Mouse (Mus musculus) heart, embryonic 15.5 days (tissue): ENCODE results near the gene Tmco4. TPM values are rescaled to one million over a fixed set of nuclear protein-coding genes. Genes with fewer than 3 reads are reported as not detected.
"Not testable (repeated sequence)": the region's sequence is repeated elsewhere in the genome, so short reads cannot be mapped to it uniquely, and the experiment has no call there.

Source experiments
- ATAC-seq: fragments of 200-750 bp; cut with Nextera tagmentation; replicated peaks from 2 replicates; pipeline ENCODE4 v1.8.0; 2017; ENCODE audit warnings: low read depth, moderate TSS enrichment; ENCODE audit not compliant: insufficient number of reproducible peaks, insufficient read depth, low FRiP score
- H3K27ac ChIP-seq: fragments of 300-500 bp; sonication (generic); 2 replicates; pipeline ENCODE4 v1.5.1; 2015; ENCODE audit warnings: mild to moderate bottlenecking, inconsistent platforms
- H3K27me3 ChIP-seq: fragments of 300-500 bp; sonication (generic); 2 replicates; pipeline ENCODE4 v1.6.1; 2015; ENCODE audit warnings: inconsistent platforms
- H3K36me3 ChIP-seq: fragments of 300-500 bp; sonication (generic); 2 replicates; pipeline ENCODE4 v1.6.1; 2015; ENCODE audit warnings: mild to moderate bottlenecking, inconsistent platforms
- H3K4me1 ChIP-seq: fragments of 300-500 bp; sonication (generic); replicated peaks from 2 replicates; pipeline ENCODE4 v1.6.1; 2015; ENCODE audit warnings: inconsistent platforms
- H3K4me2 ChIP-seq: fragments of 300-500 bp; sonication (generic); 2 replicates; pipeline ENCODE4 v1.6.1; 2015; ENCODE audit warnings: inconsistent platforms, mild to moderate bottlenecking, moderate library complexity
- H3K4me3 ChIP-seq: fragments of 300-500 bp; sonication (generic); 2 replicates; pipeline ENCODE4 v1.5.1; 2015; ENCODE audit warnings: mild to moderate bottlenecking, inconsistent platforms
- H3K9ac ChIP-seq: fragments of 300-500 bp; sonication (generic); 2 replicates; pipeline ENCODE4 v1.6.1; 2015; ENCODE audit warnings: mild to moderate bottlenecking, inconsistent platforms
- H3K9me3 ChIP-seq: fragments of 300-500 bp; sonication (generic); replicated peaks from 2 replicates; pipeline ENCODE4 v1.6.1; 2016; ENCODE audit warnings: inconsistent platforms
- WGBS: fragments of 180-500 bp; shearing (Covaris S2); methylation state at CpG from one replicate; pipeline ENCODE4 v1.1.7; 2015; ENCODE audit warnings: mixed read lengths; 5-methylcytosine and 5-hydroxymethylcytosine counted together
- polyA plus RNA-seq: library from polyadenylated mRNA; unstranded; fragments of >200 nt; fragmentation: Nextera tagmentation; extraction: Ambion mirVana; gene quantifications from 2 replicates; pipeline ENCODE4 v1.2.1, GENCODE M21; 2015

Gene Tmco4
- polyA plus RNA-seq, 1 experiment from 2014 or later, result 6.9 TPM

- peak overlapping the region; percentile 60 for H3K4me3 ChIP-seq
- no peaks in the 10 kb centered on the region for H3K27me3 ChIP-seq
- ATAC-seq, result 0 out of 2 replicates have a peak, but pooled peaks have one; percentile 3
- H3K9me3 ChIP-seq, result no peaks in the 10 kb centered on the region
- H3K27ac ChIP-seq, result peak overlapping the region; percentile 95
- H3K4me2 ChIP-seq, result peak overlapping the region; percentile 92
- peaks cover 16% of the 10 kb centered on the region for H3K4me1 ChIP-seq
- no peaks in the 10 kb centered on the region for H3K36me3 ChIP-seq
- 52% methylated on average over 3 of the region's 3 CpGs for WGBS
- H3K9ac ChIP-seq, result peak overlapping the region; percentile 86; the same call in 1 of the 2 replicates
Observed at GRCm38 (mm10) chr4:138973719-138974115, 1.0 kb downstream of the Tmco4 start.

GRCm38 (mm10) chr4:138974540-138974939 lies 1.9 kb downstream of the Tmco4 start:
- H3K36me3 ChIP-seq, ATAC-seq, H3K9ac ChIP-seq, H3K4me2 ChIP-seq, H3K27ac ChIP-seq, H3K27me3 ChIP-seq, H3K9me3 ChIP-seq, H3K4me1 ChIP-seq, H3K4me3 ChIP-seq: not testable (repeated sequence)
- WGBS, result 90% methylated on average over 2 of the region's 2 CpGs

- Histone ChIP-seq H3K4me1 (peaks cover 10% of the 10 kb centered on the region), H3K4me3 (no peak overlapping the region), H3K36me3 (no peaks in the 10 kb centered on the region), H3K9ac (no peak overlapping the region), H3K9me3 (no peaks in the 10 kb centered on the region), H3K4me2 (no peak overlapping the region), H3K27me3 (no peaks in the 10 kb centered on the region), H3K27ac (no peak overlapping the region)
- ATAC-seq, result no peak
- WGBS, result 34% methylated on average over 3 of the region's 3 CpGs
Observed at GRCm38 (mm10) chr4:138975194-138975593, 2.5 kb downstream of the Tmco4 start.

- Histone ChIP-seq H3K27me3 (no peaks in the 10 kb centered on the region), H3K9me3 (no peaks in the 10 kb centered on the region), H3K4me1 (peaks cover 10% of the 10 kb centered on the region), H3K4me3 (no peak overlapping the region), H3K9ac (no peak overlapping the region), H3K36me3 (no peaks in the 10 kb centered on the region), H3K4me2 (no peak overlapping the region), H3K27ac (no peak overlapping the region)
- 74% methylated on average over 6 of the region's 6 CpGs for WGBS
- ATAC-seq, result no peak
Observed at GRCm38 (mm10) chr4:138976046-138976445, 3.4 kb downstream of the Tmco4 start.

- H3K9ac ChIP-seq, result no peak overlapping the region
- no peak for ATAC-seq
- H3K36me3 ChIP-seq, result no peaks in the 10 kb centered on the region
- no peak overlapping the region for H3K4me3 ChIP-seq
- peaks cover 3% of the 10 kb centered on the region; the same call in 1 of the 2 replicates for H3K4me1 ChIP-seq
- no peaks in the 10 kb centered on the region for H3K9me3 ChIP-seq
- no peaks in the 10 kb centered on the region for H3K27me3 ChIP-seq
- no peak overlapping the region for H3K4me2 ChIP-seq
- WGBS, result 88% methylated on average over 8 of the region's 8 CpGs
- H3K27ac ChIP-seq, result no peak overlapping the region
Observed at GRCm38 (mm10) chr4:138980021-138980420, 7.3 kb downstream of the Tmco4 start.

- no peak overlapping the region for H3K4me3 ChIP-seq
- peaks cover 2% of the 10 kb centered on the region; the same call in 1 of the 2 replicates for H3K4me1 ChIP-seq
- ATAC-seq, result no peak
- no peaks in the 10 kb centered on the region for H3K27me3 ChIP-seq
- H3K9ac ChIP-seq, result no peak overlapping the region
- 0 out of 2 replicates have a peak overlapping the region, but pooled peaks have one; percentile 16 for H3K4me2 ChIP-seq
- no peaks in the 10 kb centered on the region for H3K9me3 ChIP-seq
- WGBS, result 25% methylated on average over 12 of the region's 12 CpGs
- no peaks in the 10 kb centered on the region for H3K36me3 ChIP-seq
- H3K27ac ChIP-seq, result no peak overlapping the region
Observed at GRCm38 (mm10) chr4:138980771-138981420, 8.2 kb downstream of the Tmco4 start.

GRCm38 (mm10) chr4:138983422-138983821 lies 10.7 kb downstream of the Tmco4 start:
- ATAC-seq, result no peak
- Histone ChIP-seq H3K27ac (no peak overlapping the region), H3K4me3 (no peak overlapping the region), H3K9ac (no peak overlapping the region), H3K27me3 (no peaks in the 10 kb centered on the region), H3K36me3 (no peaks in the 10 kb centered on the region), H3K4me1 (peaks cover 7% of the 10 kb centered on the region), H3K9me3 (no peaks in the 10 kb centered on the region), H3K4me2 (no peak overlapping the region)
- WGBS, result 77% methylated on average over 3 of the region's 3 CpGs

- no peak overlapping the region for H3K27ac ChIP-seq
- no peak overlapping the region for H3K4me3 ChIP-seq
- peaks cover 7% of the 10 kb centered on the region for H3K4me1 ChIP-seq
- H3K36me3 ChIP-seq, result no peaks in the 10 kb centered on the region
- H3K27me3 ChIP-seq, result no peaks in the 10 kb centered on the region
- 75% methylated on average over 7 of the region's 7 CpGs for WGBS
- H3K9me3 ChIP-seq, result no peaks in the 10 kb centered on the region
- no peak overlapping the region for H3K9ac ChIP-seq
- ATAC-seq, result no peak
- no peak overlapping the region for H3K4me2 ChIP-seq
Observed at GRCm38 (mm10) chr4:138984744-138985143, 12.1 kb downstream of the Tmco4 start.

GRCm38 (mm10) chr4:138986280-138986679 lies 13.6 kb downstream of the Tmco4 start:
- Histone ChIP-seq H3K4me2 (no peak overlapping the region), H3K27me3 (no peaks in the 10 kb centered on the region), H3K4me3 (no peak overlapping the region), H3K9ac (no peak overlapping the region), H3K9me3 (no peaks in the 10 kb centered on the region), H3K4me1 (peaks cover 7% of the 10 kb centered on the region), H3K27ac (0 out of 2 replicates have a peak overlapping the region, but pooled peaks have one; percentile 3), H3K36me3 (no peaks in the 10 kb centered on the region)
- ATAC-seq, result no peak
- 58% methylated on average over 5 of the region's 5 CpGs for WGBS

GRCm38 (mm10) chr4:138994389-138994788 lies 21.7 kb downstream of the Tmco4 start:
- 64% methylated on average over 3 of the region's 3 CpGs for WGBS
- Histone ChIP-seq H3K36me3 (0 out of 2 replicates have a peak, but pooled peaks cover 5% of the 10 kb centered on the region), H3K27me3 (no peaks in the 10 kb centered on the region)

GRCm38 (mm10) chr4:138996410-138996809 lies 23.7 kb downstream of the Tmco4 start:
- Histone ChIP-seq H3K4me3 (no peak overlapping the region), H3K27ac (no peak overlapping the region), H3K9ac (no peak overlapping the region), H3K9me3 (no peaks in the 10 kb centered on the region), H3K4me1 (no peaks in the 10 kb centered on the region), H3K4me2 (no peak overlapping the region), H3K36me3 (0 out of 2 replicates have a peak, but pooled peaks cover 5% of the 10 kb centered on the region), H3K27me3 (no peaks in the 10 kb centered on the region)
- no peak for ATAC-seq
- WGBS, result 76% methylated on average over 5 of the region's 5 CpGs

More at GRCm38 (mm10) chr4:138994389-138994788, 21.7 kb downstream of the Tmco4 start:
- no peaks in the 10 kb centered on the region for H3K9me3 ChIP-seq
- no peak overlapping the region for H3K9ac ChIP-seq
- no peaks in the 10 kb centered on the region for H3K4me1 ChIP-seq
- ATAC-seq, result no peak
- no peak overlapping the region for H3K4me2 ChIP-seq
- H3K27ac ChIP-seq, result no peak overlapping the region
- no peak overlapping the region for H3K4me3 ChIP-seq

GRCm38 (mm10) chr4:138997121-138997520 lies 24.4 kb downstream of the Tmco4 start:
- no peak overlapping the region for H3K4me2 ChIP-seq
- ATAC-seq, result no peak
- WGBS, result 81% methylated on average over 4 of the region's 4 CpGs

More at GRCm38 (mm10) chr4:138997121-138997520, 24.4 kb downstream of the Tmco4 start:
- H3K9me3 ChIP-seq, result no peaks in the 10 kb centered on the region
- no peaks in the 10 kb centered on the region for H3K4me1 ChIP-seq
- H3K36me3 ChIP-seq, result 0 out of 2 replicates have a peak, but pooled peaks cover 5% of the 10 kb centered on the region
- H3K27me3 ChIP-seq, result no peaks in the 10 kb centered on the region
- H3K27ac ChIP-seq, result no peak overlapping the region
- H3K4me3 ChIP-seq, result no peak overlapping the region
- no peak overlapping the region for H3K9ac ChIP-seq
